Mouse (Mus musculus) cortical plate, adult 2 months (tissue): ENCODE results near the gene Ubtf. TPM values are rescaled to one million over a fixed set of nuclear protein-coding genes. Genes with fewer than 3 reads are reported as not detected.

Experiments used
- H3K27ac ChIP-seq: fragments of 200-500 bp; 2 replicates; pipeline ENCODE4 v1.5.1; 2012; ENCODE audit warnings: low read length, control low read depth, inconsistent platforms; ENCODE audit not compliant: insufficient read depth
- H3K4me1 ChIP-seq: fragments of 200-500 bp; 2 replicates; pipeline ENCODE4 v1.6.1; 2011; ENCODE audit warnings: low read length; ENCODE audit not compliant: control insufficient read depth, insufficient read depth
- H3K4me3 ChIP-seq: fragments of 200-500 bp; 2 replicates; pipeline ENCODE4 v1.5.1; 2011; ENCODE audit warnings: mild to moderate bottlenecking, low read length, control low read depth; ENCODE audit not compliant: insufficient read depth
- CTCF ChIP-seq: fragments of 200-500 bp; IDR thresholded peaks from 2 replicates; pipeline ENCODE4 v1.5.1; 2011; ENCODE audit warnings: mild to moderate bottlenecking, control low read depth, low read length; ENCODE audit not compliant: insufficient read depth; ENCODE audit errors: extremely low read depth
- POLR2A ChIP-seq: fragments of 200-500 bp; IDR thresholded peaks from 2 replicates; pipeline ENCODE4 v1.6.1; 2011; ENCODE audit warnings: mild to moderate bottlenecking, low read length, control low read depth; ENCODE audit not compliant: insufficient read depth; ENCODE audit errors: extremely low read depth
- polyA plus RNA-seq: library from polyadenylated mRNA; depleted of rRNA; stranded (reverse); fragments of >200 nt; gene quantifications from 2 replicates; pipeline ENCODE4 v1.2.3, GENCODE M21; 2012

The Ubtf gene
- polyA plus RNA-seq, 1 experiment = 84.1 TPM

- peak overlapping the region; percentile 18 for H3K27ac ChIP-seq
- H3K4me1 ChIP-seq = no peaks in the 10 kb centered on the region
- TF ChIP-seq CTCF (no peak), POLR2A (no peak)
- H3K4me3 ChIP-seq = peak overlapping the region; percentile 46
These were observed 21.7 kb downstream of the Ubtf start for GRCm38 (mm10) chr11:102297577-102298556.

GRCm38 (mm10) chr11:102296491-102297472 lies 22.8 kb downstream of the Ubtf start, which contains the start of gene Atxn7l3:
Gene Atxn7l3, minus strand, starts transcription at chr11:102296631.
- TF ChIP-seq CTCF = no peak
- TF ChIP-seq POLR2A = peak; percentile 78
- Histone ChIP-seq H3K4me1 (no peaks in the 10 kb centered on the region), H3K27ac (peak within 1 kb of the TSS; percentile 18), H3K4me3 (peak within 1 kb of the TSS; percentile 46)

- Histone ChIP-seq H3K4me3 (peak overlapping the region; percentile 46), H3K27ac (peak overlapping the region; percentile 8; the same call in 1 of the 2 replicates), H3K4me1 (no peaks in the 10 kb centered on the region)
- TF ChIP-seq POLR2A (no peak), CTCF (no peak)
These were observed 23.7 kb downstream of the Ubtf start for GRCm38 (mm10) chr11:102295598-102296471.

- Histone ChIP-seq H3K4me3 (peak overlapping the region; percentile 46), H3K4me1 (no peaks in the 10 kb centered on the region), H3K27ac (no peak overlapping the region; the same call in 1 of the 2 replicates)
- 0 out of 2 replicates have a peak, but pooled peaks have one; percentile 8 for TF ChIP-seq CTCF
- peak; percentile 30; the same call in 1 of the 2 replicates for TF ChIP-seq POLR2A
These were observed 24.5 kb downstream of the Ubtf start for GRCm38 (mm10) chr11:102294887-102295597.

- H3K27ac ChIP-seq = no peak overlapping the region
- H3K4me1 ChIP-seq = no peaks in the 10 kb centered on the region
- H3K4me3 ChIP-seq = no peak overlapping the region
- TF ChIP-seq CTCF (no peak), POLR2A (no peak)
These were observed 25.1 kb downstream of the Ubtf start for GRCm38 (mm10) chr11:102294416-102294815.

GRCm38 (mm10) chr11:102293971-102294370 lies 25.6 kb downstream of the Ubtf start:
- Histone ChIP-seq H3K27ac (no peak overlapping the region), H3K4me1 (no peaks in the 10 kb centered on the region), H3K4me3 (no peak overlapping the region)
- TF ChIP-seq CTCF = no peak
- TF ChIP-seq POLR2A = no peak

- no peak overlapping the region for H3K27ac ChIP-seq
- no peak for TF ChIP-seq POLR2A
- TF ChIP-seq CTCF = no peak
- no peak overlapping the region for H3K4me3 ChIP-seq
- no peaks in the 10 kb centered on the region for H3K4me1 ChIP-seq
These were observed 28.4 kb downstream of the Ubtf start for GRCm38 (mm10) chr11:102291051-102291535.

- Histone ChIP-seq H3K4me3 (no peak overlapping the region), H3K27ac (no peak overlapping the region), H3K4me1 (no peaks in the 10 kb centered on the region)
- TF ChIP-seq CTCF (no peak), POLR2A (no peak)
These were observed 29.4 kb downstream of the Ubtf start for GRCm38 (mm10) chr11:102290141-102290540.
